Mouse (Mus musculus) cerebellum, adult 2 months (tissue): ENCODE measurements around the gene Acap1. TPM values are rescaled to one million over a fixed set of nuclear protein-coding genes. Genes with fewer than 3 reads are reported as not detected.

Experiments
- DNase-seq, 2 experiments: peaks; one replicate each; pipeline ENCODE4 v3.0.0; 2021
- H3K27ac ChIP-seq: fragments of 200-500 bp; 2 replicates; pipeline ENCODE4 v1.5.1; 2012; ENCODE audit warnings: low read length, control low read depth, inconsistent platforms; ENCODE audit not compliant: insufficient read depth
- H3K27me3 ChIP-seq: fragments of 200-500 bp; 2 replicates; pipeline ENCODE4 v1.6.1; 2012; ENCODE audit warnings: inconsistent platforms, mild to moderate bottlenecking, low read length, moderate library complexity; ENCODE audit not compliant: control insufficient read depth, insufficient read depth
- H3K4me1 ChIP-seq: fragments of 200-500 bp; 2 replicates; pipeline ENCODE4 v1.6.1; 2011; ENCODE audit warnings: low read length; ENCODE audit not compliant: control insufficient read depth, insufficient read depth
- H3K4me3 ChIP-seq: fragments of 200-500 bp; replicated peaks from 2 replicates; pipeline ENCODE3; 2011; ENCODE audit warnings: mild to moderate bottlenecking, low read depth, low read length, control low read depth; ENCODE audit not compliant: insufficient read depth
- CTCF ChIP-seq: fragments of 200-500 bp; IDR thresholded peaks from 2 replicates; pipeline ENCODE4 v1.5.1; 2011; ENCODE audit warnings: low read depth, mild to moderate bottlenecking, control low read depth, low read length, moderate library complexity, borderline replicate concordance; ENCODE audit not compliant: insufficient read depth
- POLR2A ChIP-seq: fragments of 200-500 bp; IDR thresholded peaks from 2 replicates; pipeline ENCODE4 v1.6.1; 2011; ENCODE audit warnings: low read length, control low read depth, borderline replicate concordance; ENCODE audit not compliant: insufficient read depth
- WGBS: fragments of 180-500 bp; shearing (Covaris S2); methylation state at CpG from one replicate; pipeline ENCODE4 v1.1.7; 2018; 5-methylcytosine and 5-hydroxymethylcytosine counted together
- polyA plus RNA-seq: library from polyadenylated mRNA; depleted of rRNA; stranded (reverse); fragments of >200 nt; gene quantifications from 2 replicates; pipeline ENCODE4 v1.2.3, GENCODE M21; 2012; rRNA removed

The Acap1 gene
- 0.18 and 0.24 TPM in 2 replicates for polyA plus RNA-seq

GRCm38 (mm10) chr11:69895291-69895690 is at the start of gene Acap1:
Gene Acap1, minus strand, starts transcription at chr11:69895539.
- no peak for DNase-seq
- Histone ChIP-seq H3K4me3 (no peak within 1 kb of the TSS), H3K27ac (no peak within 1 kb of the TSS), H3K27me3 (no peaks in the 10 kb centered on the region), H3K4me1 (no peaks in the 10 kb centered on the region)
- TF ChIP-seq CTCF (no peak), POLR2A (no peak)
- 76% methylated on average over 4 of the region's 4 CpGs for WGBS

- Histone ChIP-seq H3K4me1 (peaks cover 4% of the 10 kb centered on the region; the same call in 1 of the 2 replicates), H3K4me3 (no peak overlapping the region), H3K27ac (no peak overlapping the region), H3K27me3 (no peaks in the 10 kb centered on the region)
- WGBS, result 25% methylated on average over 4 of the region's 4 CpGs
- TF ChIP-seq CTCF, result no peak
- no peak for TF ChIP-seq POLR2A
- DNase-seq, result no peak
Measured at GRCm38 (mm10) chr11:69940962-69941361, 45.6 kb upstream of the Acap1 start.

- WGBS, result 92% methylated on average over 17 of the region's 17 CpGs
- Histone ChIP-seq H3K4me3 (no peak overlapping the region), H3K4me1 (peaks cover 4% of the 10 kb centered on the region; the same call in 1 of the 2 replicates), H3K27ac (no peak overlapping the region), H3K27me3 (no peaks in the 10 kb centered on the region)
- TF ChIP-seq CTCF, result no peak
- no peak for TF ChIP-seq POLR2A
- no peak for DNase-seq
Measured at GRCm38 (mm10) chr11:69939731-69940130, 44.4 kb upstream of the Acap1 start.

GRCm38 (mm10) chr11:69939181-69939580 is 43.8 kb upstream of the Acap1 start:
- WGBS, result 67% methylated on average over 5 of the region's 5 CpGs
- no peak for TF ChIP-seq POLR2A
- no peak for TF ChIP-seq CTCF
- no peak for DNase-seq
- Histone ChIP-seq H3K27ac (no peak overlapping the region), H3K4me1 (peaks cover 4% of the 10 kb centered on the region; the same call in 1 of the 2 replicates), H3K27me3 (no peaks in the 10 kb centered on the region), H3K4me3 (no peak overlapping the region)

- DNase-seq, result no peak
- H3K27me3 ChIP-seq, result no peaks in the 10 kb centered on the region
- peaks cover 4% of the 10 kb centered on the region; the same call in 1 of the 2 replicates for H3K4me1 ChIP-seq
- 51% methylated on average over 9 of the region's 9 CpGs for WGBS
- TF ChIP-seq CTCF (no peak), POLR2A (no peak)
- H3K27ac ChIP-seq, result no peak overlapping the region
- H3K4me3 ChIP-seq, result no peak overlapping the region
Measured at GRCm38 (mm10) chr11:69938401-69938979, 43.2 kb upstream of the Acap1 start.

GRCm38 (mm10) chr11:69937834-69938233 is 42.5 kb upstream of the Acap1 start:
- 82% methylated on average over 5 of the region's 5 CpGs for WGBS
- Histone ChIP-seq H3K4me1 (peaks cover 4% of the 10 kb centered on the region; the same call in 1 of the 2 replicates), H3K27me3 (no peaks in the 10 kb centered on the region), H3K27ac (no peak overlapping the region), H3K4me3 (no peak overlapping the region)
- no peak for DNase-seq
- no peak for TF ChIP-seq POLR2A
- TF ChIP-seq CTCF, result no peak

GRCm38 (mm10) chr11:69937385-69937784 is 42.0 kb upstream of the Acap1 start:
- TF ChIP-seq POLR2A (no peak), CTCF (no peak)
- Histone ChIP-seq H3K27ac (no peak overlapping the region), H3K27me3 (no peaks in the 10 kb centered on the region), H3K4me3 (no peak overlapping the region), H3K4me1 (peaks cover 4% of the 10 kb centered on the region; the same call in 1 of the 2 replicates)
- DNase-seq, result no peak
- WGBS, result 47% methylated on average over 4 of the region's 4 CpGs

GRCm38 (mm10) chr11:69936714-69937347 is 41.5 kb upstream of the Acap1 start:
- 18% methylated on average over 9 of the region's 9 CpGs for WGBS
- H3K27ac ChIP-seq, result no peak overlapping the region
- no peak overlapping the region for H3K4me3 ChIP-seq
- no peaks in the 10 kb centered on the region for H3K27me3 ChIP-seq
- H3K4me1 ChIP-seq, result peaks cover 4% of the 10 kb centered on the region; the same call in 1 of the 2 replicates
- DNase-seq, result no peak
- TF ChIP-seq POLR2A (no peak), CTCF (no peak)
